In the genomic region with DNA sequence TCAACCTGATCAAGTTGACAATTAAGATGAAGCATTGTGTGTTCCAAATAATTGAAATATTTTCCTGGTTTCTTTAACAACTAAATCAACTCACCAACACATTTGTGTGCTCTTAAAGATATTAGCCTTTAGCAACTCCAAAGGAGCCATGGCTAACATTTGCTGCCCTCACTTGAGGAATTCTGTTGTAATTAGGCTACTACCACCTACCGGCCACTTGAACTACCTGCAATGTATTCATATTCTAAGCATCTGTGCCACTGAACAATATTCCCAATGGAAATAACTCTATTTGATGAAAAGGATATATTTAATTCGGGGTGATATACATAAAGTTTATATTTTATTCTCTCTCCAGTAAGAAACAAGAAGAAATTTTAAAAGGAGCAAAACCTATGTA, we compare ENCODE assay signal across 10 mouse cellular contexts.
A peak's percentile ranks its signal among the peaks of the same experiment; 100 is the strongest.
DNase-seq lines count a peak whose midpoint lies in the region; ATAC-seq and TF ChIP-seq lines count a peak whose summit lies in the region.
"Had no signal": no experiment of that assay in that cellular context is flagged by ENCODE, and none has a peak within 500 bp of the region (broad histone marks: within the 10 kb centered on the region; RNA-seq: fewer than 3 reads in every experiment).

No protein-coding gene starts in this region.

- WGBS in liver, adult 2 months, result 21% methylated on average over 2 of the region's 2 CpGs
- 21% methylated on average over 2 of the region's 2 CpGs for whole genome bisulfite sequencing in liver, embryonic 11.5 days

- H3K9me3 ChIP-seq in liver, embryonic 11.5 days (ENCODE audit: control insufficient read depth, low read length), result no peaks in the 10 kb centered on the region
- H3K9me3 ChIP-seq: midbrain, embryonic 10.5 days had no signal

- no peak for DNase-seq in frontal cortex, postnatal 14 days (ENCODE audit: low spot score in 2 of 2)
- peak; percentile 6 for DNase-seq in liver, adult 2 months (ENCODE audit: extremely low read depth, low read depth, low spot score)
- DNase-seq in liver, embryonic 11.5 days (ENCODE audit: low spot score), result no peak
- DNase-seq in NIH3T3 (ENCODE audit: low read depth), result peak; percentile 68
- peak; percentile 5 for DNase-seq in forelimb bud, embryonic 11.5 days (ENCODE audit: low read depth, low spot score)
- no peak for DNase-seq in left cerebral cortex, adult 8-10 months (ENCODE audit: low spot score in 2 of 2)
- DNase-seq in urinary bladder, postnatal 4 days (ENCODE audit: low spot score in 2 of 2), result no peak
- DNase-seq: kidney, adult 11 months had no signal

- H3K4me2 ChIP-seq in liver, embryonic 11.5 days, result no peak overlapping the region

- no peaks in the 10 kb centered on the region for H3K4me1 ChIP-seq in liver, adult 2 months (ENCODE audit: control insufficient read depth, insufficient read depth, low read length)
- no peaks in the 10 kb centered on the region for H3K4me1 ChIP-seq in liver, embryonic 11.5 days (replicated peaks; ENCODE audit: control insufficient read depth, insufficient read depth, low read length)
- H3K4me1 ChIP-seq: midbrain, embryonic 10.5 days had no signal

- H3K4me3 ChIP-seq in liver, adult 2 months (ENCODE audit: insufficient read depth, low read depth, low read length), result no peak overlapping the region
- H3K4me3 ChIP-seq in liver, embryonic 11.5 days (ENCODE audit: low read depth, low read length), result no peak overlapping the region
- H3K4me3 ChIP-seq: midbrain, embryonic 10.5 days had no signal

- TF ChIP-seq POLR2A in liver, adult 2 months (IDR thresholded peaks at IDR 0.05; ENCODE audit: extremely low read depth, insufficient read depth, low read length), result no peak

- ATAC-seq in frontal cortex, adult (ENCODE audit: low TSS enrichment), result peak; percentile 67; the same call in 1 of the 2 replicates
- ATAC-seq in liver, embryonic 11.5 days (replicated peaks; ENCODE audit: low FRiP score), result no peak

- no peaks in the 10 kb centered on the region for H3K36me3 ChIP-seq in liver, adult 2 months (ENCODE audit: control insufficient read depth, insufficient read depth, low read length)
- no peaks in the 10 kb centered on the region for H3K36me3 ChIP-seq in liver, embryonic 11.5 days (ENCODE audit: control insufficient read depth, insufficient read depth, low read length)
- H3K36me3 ChIP-seq: midbrain, embryonic 10.5 days had no signal

- H3K79me2 ChIP-seq in liver, adult 2 months (ENCODE audit: control insufficient read depth, insufficient read depth, low read length), result no peaks in the 10 kb centered on the region

- H3K27ac ChIP-seq in liver, adult 2 months (replicated peaks; ENCODE audit: insufficient read depth, low read depth, low read length), result no peak overlapping the region
- H3K27ac ChIP-seq in liver, embryonic 11.5 days (ENCODE audit: low read depth, low read length), result no peak overlapping the region
- H3K27ac ChIP-seq: midbrain, embryonic 10.5 days had no signal

- 0 out of 2 replicates have a peak, but pooled peaks have one; percentile 13 for TF ChIP-seq CTCF in liver, adult 2 months (IDR thresholded peaks at IDR 0.05; ENCODE audit: low read depth, low read length)

- H3K27me3 ChIP-seq in liver, adult 2 months (ENCODE audit: control insufficient read depth, insufficient read depth, low read length), result no peaks in the 10 kb centered on the region
- no peaks in the 10 kb centered on the region for H3K27me3 ChIP-seq in liver, embryonic 11.5 days (replicated peaks; ENCODE audit: control insufficient read depth, insufficient read depth, low read length)

- no peak overlapping the region for H3K9ac ChIP-seq in liver, adult 2 months (ENCODE audit: low read depth, low read length)
- no peak overlapping the region for H3K9ac ChIP-seq in liver, embryonic 11.5 days (ENCODE audit: low read depth, low read length)

Comparison
In these comparisons a context has a peak if more than half of its experiments do, and no peak if none do; other contexts are left out.
1. DNase-seq: peak in liver, adult 2 months (single experiment), NIH3T3 (single experiment) and forelimb bud, embryonic 11.5 days (single experiment); none in frontal cortex, postnatal 14 days (0 of 2), liver, embryonic 11.5 days (single experiment), left cerebral cortex, adult 8-10 months (0 of 2) and urinary bladder, postnatal 4 days (0 of 2).